Mouse (Mus musculus) hindbrain, embryonic 15.5 days (tissue): ENCODE measurements around the gene Mettl24. TPM values are rescaled to one million over a fixed set of nuclear protein-coding genes. Genes with fewer than 3 reads are reported as not detected.
"Not testable (repeated sequence)": the region's sequence is repeated elsewhere in the genome, so short reads cannot be mapped to it uniquely, and the experiment has no call there.

Experiments
- ATAC-seq: fragments of 200-750 bp; cut with Nextera tagmentation; 2 replicates; pipeline ENCODE4 v1.8.0; 2017; ENCODE audit warnings: low read depth, moderate number of reproducible peaks, moderate TSS enrichment; ENCODE audit not compliant: low FRiP score
- H3K27ac ChIP-seq: fragments of 300-500 bp; sonication (generic); replicated peaks from 2 replicates; pipeline ENCODE4 v1.5.1; 2015; ENCODE audit warnings: mild to moderate bottlenecking, inconsistent platforms
- H3K27me3 ChIP-seq: fragments of 300-500 bp; sonication (generic); 2 replicates; pipeline ENCODE4 v1.6.1; 2015; ENCODE audit warnings: control low read depth, inconsistent platforms
- H3K36me3 ChIP-seq: fragments of 300-500 bp; sonication (generic); 2 replicates; pipeline ENCODE4 v1.6.1; 2015; ENCODE audit warnings: control low read depth, inconsistent platforms
- H3K4me1 ChIP-seq: fragments of 300-500 bp; sonication (generic); replicated peaks from 2 replicates; pipeline ENCODE4 v1.6.1; 2015; ENCODE audit warnings: control low read depth, inconsistent platforms
- H3K4me2 ChIP-seq: fragments of 300-500 bp; sonication (generic); 2 replicates; pipeline ENCODE4 v1.6.1; 2015; ENCODE audit warnings: moderate library complexity, mild to moderate bottlenecking, inconsistent platforms
- H3K4me3 ChIP-seq: fragments of 300-500 bp; sonication (generic); 2 replicates; pipeline ENCODE4 v1.5.1; 2015; ENCODE audit warnings: mild to moderate bottlenecking, inconsistent platforms
- H3K9ac ChIP-seq: fragments of 300-500 bp; sonication (generic); 2 replicates; pipeline ENCODE4 v1.6.1; 2015; ENCODE audit warnings: inconsistent platforms
- H3K9me3 ChIP-seq: fragments of 300-500 bp; sonication (generic); 2 replicates; pipeline ENCODE4 v1.6.1; 2016; ENCODE audit warnings: control low read depth, inconsistent platforms
- WGBS: fragments of 180-500 bp; shearing (Covaris S2); methylation state at CpG from one replicate; pipeline ENCODE4 v1.1.7; 2015; 5-methylcytosine and 5-hydroxymethylcytosine counted together
- polyA plus RNA-seq: library from polyadenylated mRNA; unstranded; fragments of >200 nt; fragmentation: Nextera tagmentation; extraction: Ambion mirVana; gene quantifications from 2 replicates; pipeline ENCODE4 v1.2.1, GENCODE M21; 2015

The Mettl24 gene
- polyA plus RNA-seq, 1 experiment from 2014 or later: 0.60 TPM

DNA sequence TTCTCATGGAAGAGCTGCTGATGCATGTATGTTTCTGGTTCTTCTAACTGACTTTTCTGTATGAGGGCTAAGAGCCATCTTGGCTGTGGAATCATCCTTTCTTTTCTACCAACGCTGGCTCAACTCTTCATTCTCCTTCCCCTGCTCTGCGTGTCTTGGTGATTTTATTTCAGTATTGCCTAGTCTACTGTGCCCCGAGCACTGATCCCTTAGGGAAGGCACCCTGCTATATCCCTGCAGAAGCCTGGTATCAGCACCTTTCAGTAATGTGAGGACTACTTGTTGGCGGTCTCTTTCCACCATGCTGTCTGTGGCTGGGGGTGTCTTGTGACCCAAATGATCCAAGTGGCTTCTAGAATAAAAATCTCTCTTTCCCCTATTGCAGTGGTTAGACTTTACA is 92.6 kb downstream of the Mettl24 start:
- Histone ChIP-seq H3K9ac (no peak overlapping the region), H3K4me1 (peaks cover 3% of the 10 kb centered on the region; the same call in 1 of the 2 replicates), H3K4me3 (no peak overlapping the region), H3K27ac (no peak overlapping the region), H3K27me3 (no peaks in the 10 kb centered on the region), H3K4me2 (no peak overlapping the region), H3K9me3 (no peaks in the 10 kb centered on the region), H3K36me3 (no peaks in the 10 kb centered on the region)
- ATAC-seq: no peak
- WGBS: 72% methylated on average over 4 of the region's 4 CpGs

DNA sequence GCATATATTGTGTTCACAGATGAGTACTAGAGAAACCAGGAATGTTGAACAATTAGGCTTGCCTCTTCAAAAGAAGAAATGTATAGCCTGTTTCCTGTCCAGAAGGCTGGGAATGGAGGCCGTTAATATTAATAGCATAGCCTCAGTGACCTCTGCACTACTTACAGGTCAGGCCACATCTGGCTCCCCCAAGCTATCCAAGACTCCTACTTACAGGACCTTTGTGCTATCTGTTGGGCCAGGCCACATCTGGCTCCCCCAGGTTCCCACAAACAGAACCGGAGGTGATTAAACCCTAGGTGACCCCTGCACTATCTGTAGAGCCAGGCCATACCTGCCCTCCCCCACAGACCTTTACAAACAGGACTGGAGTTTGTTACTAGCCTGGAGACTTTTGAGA is 94.1 kb downstream of the Mettl24 start:
- Histone ChIP-seq H3K4me1 (peaks cover 3% of the 10 kb centered on the region; the same call in 1 of the 2 replicates), H3K27ac (no peak overlapping the region), H3K4me2 (no peak overlapping the region), H3K4me3 (no peak overlapping the region), H3K9ac (no peak overlapping the region), H3K27me3 (no peaks in the 10 kb centered on the region), H3K9me3 (no peaks in the 10 kb centered on the region), H3K36me3 (no peaks in the 10 kb centered on the region)
- 70% methylated on average over 2 of the region's 2 CpGs for WGBS
- no peak for ATAC-seq

DNA sequence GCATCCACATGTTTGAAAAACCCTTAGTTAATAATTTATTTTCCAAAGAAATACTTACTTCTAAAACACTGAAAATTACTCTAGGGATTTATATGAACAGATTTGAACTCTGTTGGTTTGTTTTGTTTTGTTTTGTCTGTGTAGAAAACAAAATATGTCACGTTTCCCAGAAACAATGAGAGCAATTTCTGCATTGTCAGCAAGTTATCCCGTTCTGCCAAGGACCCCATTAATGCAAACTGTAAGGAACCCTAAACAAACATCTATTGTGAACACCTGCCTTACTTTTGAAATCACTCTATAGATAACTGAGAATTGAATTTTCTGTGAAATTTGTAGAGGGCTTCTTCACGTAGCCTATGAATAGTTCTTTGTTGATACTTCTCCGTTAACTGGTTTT is 95.4 kb downstream of the Mettl24 start:
- Histone ChIP-seq H3K4me1 (no peaks in the 10 kb centered on the region; the same call in 1 of the 2 replicates), H3K27ac (no peak overlapping the region), H3K36me3 (no peaks in the 10 kb centered on the region), H3K9me3 (no peaks in the 10 kb centered on the region), H3K4me3 (no peak overlapping the region), H3K9ac (no peak overlapping the region), H3K27me3 (no peaks in the 10 kb centered on the region), H3K4me2 (no peak overlapping the region)
- no peak for ATAC-seq
- WGBS: 64% methylated on average over 4 of the region's 4 CpGs

DNA sequence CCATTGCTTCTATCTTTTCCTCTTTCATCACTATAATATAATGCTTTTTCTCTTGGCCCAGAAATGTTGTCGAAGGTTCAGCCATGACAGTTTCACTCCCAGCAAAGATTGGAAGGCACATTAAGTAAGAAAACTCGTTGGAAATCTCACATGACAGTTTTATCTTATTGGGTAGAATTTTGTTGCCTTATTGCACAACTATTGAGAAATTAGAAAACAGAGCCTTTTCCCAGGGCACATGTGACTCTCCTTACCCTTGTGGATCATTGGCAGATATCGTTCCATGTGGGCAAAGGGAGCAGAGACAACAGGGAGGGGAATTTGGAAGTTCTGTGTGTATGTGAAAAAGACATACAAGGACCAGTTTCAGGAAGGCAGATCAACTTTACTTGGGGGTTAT is 107.3 kb downstream of the Mettl24 start:
- Histone ChIP-seq H3K4me3 (no peak overlapping the region), H3K27ac (no peak overlapping the region), H3K4me1 (no peaks in the 10 kb centered on the region), H3K9ac (no peak overlapping the region), H3K36me3 (no peaks in the 10 kb centered on the region), H3K27me3 (no peaks in the 10 kb centered on the region), H3K4me2 (no peak overlapping the region), H3K9me3 (no peaks in the 10 kb centered on the region)
- WGBS: 90% methylated on average over 3 of the region's 3 CpGs
- no peak for ATAC-seq

DNA sequence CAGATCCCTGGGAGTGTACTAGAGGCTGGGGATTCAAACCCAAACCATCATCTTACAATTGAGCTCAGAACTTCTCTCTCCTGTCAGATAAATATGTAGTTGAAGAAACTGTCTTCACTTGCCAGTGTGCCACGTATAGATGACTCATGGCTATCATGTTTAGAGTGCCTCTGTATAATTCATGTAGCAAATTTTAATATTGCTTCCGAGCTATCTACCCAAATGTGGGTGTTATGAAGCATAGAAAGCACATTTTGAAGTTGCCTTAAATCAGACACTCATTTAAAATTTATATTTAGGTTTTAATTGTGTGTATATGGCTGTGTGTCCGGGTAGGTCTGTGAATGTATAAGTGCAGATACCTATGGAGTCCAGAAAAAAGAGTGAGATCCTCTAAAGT is 109.0 kb downstream of the Mettl24 start:
- H3K9me3 ChIP-seq: no peaks in the 10 kb centered on the region
- H3K9ac ChIP-seq: no peak overlapping the region
- no peak overlapping the region for H3K4me2 ChIP-seq
- no peak overlapping the region for H3K27ac ChIP-seq
- 85% methylated on average over 3 of the region's 3 CpGs for WGBS
- no peaks in the 10 kb centered on the region for H3K4me1 ChIP-seq
- no peaks in the 10 kb centered on the region for H3K36me3 ChIP-seq
- no peaks in the 10 kb centered on the region for H3K27me3 ChIP-seq
- ATAC-seq: no peak
- H3K4me3 ChIP-seq: no peak overlapping the region

GRCm38 (mm10) chr10:40805221-40805620 is 122.1 kb downstream of the Mettl24 start:
- WGBS: 79% methylated on average over 1 of the region's 1 CpGs
- no peak overlapping the region for H3K9ac ChIP-seq
- no peaks in the 10 kb centered on the region for H3K9me3 ChIP-seq
- no peaks in the 10 kb centered on the region for H3K4me1 ChIP-seq
- H3K27me3 ChIP-seq: no peaks in the 10 kb centered on the region
- H3K27ac ChIP-seq: no peak overlapping the region
- ATAC-seq: no peak
- no peak overlapping the region for H3K4me2 ChIP-seq
- H3K4me3 ChIP-seq: no peak overlapping the region
- no peaks in the 10 kb centered on the region for H3K36me3 ChIP-seq

DNA sequence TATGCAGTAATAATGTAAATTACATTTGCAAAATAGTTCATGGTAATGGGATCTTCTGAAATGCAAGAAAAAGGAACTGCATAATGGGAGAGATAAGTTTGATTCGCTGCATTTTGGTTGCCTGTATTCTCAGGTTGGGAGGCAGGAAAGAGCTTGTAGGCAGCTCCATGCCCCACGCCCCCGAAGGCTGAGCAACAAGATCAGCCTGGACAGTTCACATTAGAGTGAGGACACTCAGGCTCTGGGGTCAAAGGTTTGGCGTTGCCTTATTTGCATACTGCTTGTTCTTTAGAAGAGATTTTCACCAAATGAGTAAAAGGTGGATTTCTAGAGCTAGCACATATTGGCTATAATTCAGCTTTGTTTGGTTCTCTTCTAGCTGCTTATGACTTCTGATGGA is 123.1 kb downstream of the Mettl24 start:
- H3K27me3 ChIP-seq: no peaks in the 10 kb centered on the region
- no peak overlapping the region for H3K9ac ChIP-seq
- ATAC-seq: no peak
- no peak overlapping the region for H3K4me2 ChIP-seq
- H3K4me3 ChIP-seq: no peak overlapping the region
- no peaks in the 10 kb centered on the region for H3K36me3 ChIP-seq
- 89% methylated on average over 4 of the region's 4 CpGs for WGBS
- no peak overlapping the region for H3K27ac ChIP-seq
- H3K4me1 ChIP-seq: no peaks in the 10 kb centered on the region
- no peaks in the 10 kb centered on the region for H3K9me3 ChIP-seq

DNA sequence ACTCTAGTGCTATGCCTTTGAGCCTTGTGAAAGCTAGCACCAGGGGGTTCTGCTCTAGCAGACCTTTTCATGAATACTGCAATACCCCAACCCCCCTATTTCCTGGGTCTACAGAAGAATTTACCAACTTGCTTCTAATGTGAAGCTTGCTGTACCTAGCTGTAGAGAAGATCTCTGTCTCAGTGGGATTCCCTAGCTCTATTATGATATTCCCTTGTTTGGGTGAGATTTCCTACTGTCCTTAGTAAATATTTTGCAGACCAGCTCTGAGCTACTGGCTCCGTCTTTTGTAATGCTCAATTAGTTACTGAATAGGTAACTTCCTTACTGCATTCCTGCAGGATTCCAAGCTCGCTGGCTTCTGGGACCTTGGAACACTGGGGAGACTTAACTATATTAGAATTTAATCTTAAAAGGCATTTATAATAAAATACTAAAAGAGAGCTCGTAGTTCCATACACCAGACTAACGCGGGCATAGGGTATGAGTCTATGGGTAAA is 126.4 kb downstream of the Mettl24 start:
- H3K9me3 ChIP-seq, ATAC-seq, H3K27me3 ChIP-seq, H3K9ac ChIP-seq, H3K4me3 ChIP-seq, H3K4me1 ChIP-seq, H3K27ac ChIP-seq, H3K4me2 ChIP-seq, H3K36me3 ChIP-seq: not testable (repeated sequence)
- 20% methylated on average over 5 of the region's 5 CpGs for WGBS

GRCm38 (mm10) chr10:40813627-40814026 is 130.5 kb downstream of the Mettl24 start:
- H3K27me3 ChIP-seq: no peaks in the 10 kb centered on the region
- H3K36me3 ChIP-seq: no peaks in the 10 kb centered on the region
- 60% methylated on average over 4 of the region's 4 CpGs for WGBS
- H3K4me3 ChIP-seq: no peak overlapping the region
- H3K9me3 ChIP-seq: no peaks in the 10 kb centered on the region
- H3K27ac ChIP-seq: no peak overlapping the region
- no peak overlapping the region for H3K9ac ChIP-seq
- no peaks in the 10 kb centered on the region for H3K4me1 ChIP-seq
- H3K4me2 ChIP-seq: no peak overlapping the region
- ATAC-seq: no peak

- no peaks in the 10 kb centered on the region for H3K4me1 ChIP-seq
- H3K36me3 ChIP-seq: no peaks in the 10 kb centered on the region
- ATAC-seq: no peak
- H3K4me3 ChIP-seq: no peak overlapping the region
- no peak overlapping the region for H3K4me2 ChIP-seq
- WGBS: 59% methylated on average over 6 of the region's 6 CpGs
- no peaks in the 10 kb centered on the region for H3K27me3 ChIP-seq
- H3K9ac ChIP-seq: no peak overlapping the region
- no peaks in the 10 kb centered on the region for H3K9me3 ChIP-seq
- no peak overlapping the region for H3K27ac ChIP-seq
These were observed 133.4 kb downstream of the Mettl24 start for GRCm38 (mm10) chr10:40816471-40816870.

GRCm38 (mm10) chr10:40825952-40826351 is 142.9 kb downstream of the Mettl24 start:
- no peaks in the 10 kb centered on the region for H3K4me1 ChIP-seq
- ATAC-seq: no peak
- H3K9ac ChIP-seq: no peak overlapping the region
- 81% methylated on average over 6 of the region's 6 CpGs for WGBS
- no peaks in the 10 kb centered on the region for H3K27me3 ChIP-seq
- peaks cover 4% of the 10 kb centered on the region; the same call in 1 of the 2 replicates for H3K36me3 ChIP-seq
- H3K9me3 ChIP-seq: no peaks in the 10 kb centered on the region
- H3K27ac ChIP-seq: no peak overlapping the region
- no peak overlapping the region for H3K4me3 ChIP-seq
- no peak overlapping the region for H3K4me2 ChIP-seq

DNA sequence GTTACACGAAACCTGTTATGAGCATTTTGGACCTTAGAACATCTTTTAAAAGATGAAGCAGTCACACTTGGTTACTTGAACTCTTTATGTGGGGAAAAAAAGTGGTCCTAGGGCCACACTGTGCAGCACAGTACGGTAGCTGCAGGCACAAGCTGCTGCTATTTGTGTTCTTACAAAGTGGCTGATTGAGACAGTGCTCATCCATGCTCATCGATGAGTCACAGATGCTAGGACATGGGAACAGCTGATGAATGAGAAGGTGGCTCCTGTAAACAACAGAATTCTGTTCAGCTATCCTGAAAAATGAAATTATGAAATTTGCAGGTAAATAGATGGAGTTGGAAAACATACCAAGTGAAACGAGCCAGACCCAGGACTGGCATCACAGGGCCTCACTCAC is 144.6 kb downstream of the Mettl24 start:
- H3K9ac ChIP-seq: no peak overlapping the region
- no peaks in the 10 kb centered on the region for H3K27me3 ChIP-seq
- H3K36me3 ChIP-seq: peaks cover 6% of the 10 kb centered on the region
- no peaks in the 10 kb centered on the region for H3K9me3 ChIP-seq
- H3K4me3 ChIP-seq: no peak overlapping the region
- 86% methylated on average over 4 of the region's 4 CpGs for WGBS
- H3K4me1 ChIP-seq: no peaks in the 10 kb centered on the region
- no peak overlapping the region for H3K27ac ChIP-seq
- no peak for ATAC-seq
- H3K4me2 ChIP-seq: no peak overlapping the region

- no peaks in the 10 kb centered on the region for H3K27me3 ChIP-seq
- H3K4me3 ChIP-seq: no peak overlapping the region
- no peak overlapping the region for H3K4me2 ChIP-seq
- ATAC-seq: no peak
- H3K9ac ChIP-seq: no peak overlapping the region
- no peak overlapping the region for H3K27ac ChIP-seq
- 91% methylated on average over 3 of the region's 3 CpGs for WGBS
- H3K36me3 ChIP-seq: peaks cover 20% of the 10 kb centered on the region
- H3K9me3 ChIP-seq: no peaks in the 10 kb centered on the region
- no peaks in the 10 kb centered on the region for H3K4me1 ChIP-seq
These were observed 147.2 kb downstream of the Mettl24 start for GRCm38 (mm10) chr10:40830312-40830711.
